Mouse (Mus musculus) layer of hippocampus, postnatal 10 days (tissue): ENCODE measurements around the gene Atp1a2. TPM values are rescaled to one million over a fixed set of nuclear protein-coding genes. Genes with fewer than 3 reads are reported as not detected.
A peak's percentile ranks its signal among the peaks of the same experiment; 100 is the strongest.
"Not testable (repeated sequence)": the region's sequence is repeated elsewhere in the genome, so short reads cannot be mapped to it uniquely, and the experiment has no call there.

Source experiments
- DNase-seq, 2 experiments: peaks; one replicate each; pipeline ENCODE4 v3.0.0; 2021; ENCODE audit warnings: low spot score in 2 of 2
- total RNA-seq, 2 experiments: library from RNA; stranded (reverse); gene quantifications; 2 replicates each; pipeline ENCODE4 v1.2.3; 2021

The Atp1a2 gene
- total RNA-seq, 2 experiments from 2014 or later, result 472 TPM

DNA sequence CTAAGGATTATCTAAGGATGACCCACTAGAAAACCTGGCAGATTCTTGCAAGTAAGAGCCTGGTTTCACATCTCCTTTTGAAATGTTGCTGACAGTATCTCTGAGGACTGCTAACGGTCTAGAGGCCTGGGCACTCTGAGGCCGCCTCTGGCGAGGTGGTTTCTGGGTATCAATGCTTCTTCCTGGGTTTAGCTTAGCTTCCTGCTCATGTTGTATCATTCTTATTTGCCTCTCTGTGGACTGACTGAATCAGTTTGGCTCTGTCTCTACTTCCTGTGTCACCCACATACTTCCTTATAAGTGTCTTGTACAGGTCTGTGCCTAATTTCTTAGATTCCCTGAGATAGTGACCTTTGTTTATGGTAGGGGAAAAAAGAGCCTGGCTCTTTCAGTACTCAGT, 20.7 kb downstream of the Atp1a2 start:
- DNase-seq, result peak in 1 of 2 experiments; percentile 11

DNA sequence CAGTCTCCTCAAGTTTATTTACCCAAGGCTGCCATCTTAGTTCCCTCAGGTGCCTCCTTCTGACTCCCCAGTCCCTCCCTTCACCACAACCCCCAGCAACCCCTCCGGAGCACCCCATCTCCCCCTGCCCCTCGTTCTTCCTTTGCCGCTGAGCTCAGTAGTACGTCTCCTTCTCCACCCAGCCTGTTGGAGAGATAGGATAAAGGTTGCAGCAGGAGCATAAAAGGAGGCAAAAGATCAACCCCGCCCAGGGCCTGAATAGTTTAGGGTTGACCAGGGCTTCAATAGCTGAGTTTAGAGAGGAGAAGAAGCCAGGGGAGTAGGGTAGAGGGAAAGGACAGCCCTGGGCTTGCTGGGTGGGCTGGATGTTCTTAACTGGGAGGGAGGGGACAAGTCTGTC, 23.3 kb downstream of the Atp1a2 start:
- DNase-seq, result no peak

DNA sequence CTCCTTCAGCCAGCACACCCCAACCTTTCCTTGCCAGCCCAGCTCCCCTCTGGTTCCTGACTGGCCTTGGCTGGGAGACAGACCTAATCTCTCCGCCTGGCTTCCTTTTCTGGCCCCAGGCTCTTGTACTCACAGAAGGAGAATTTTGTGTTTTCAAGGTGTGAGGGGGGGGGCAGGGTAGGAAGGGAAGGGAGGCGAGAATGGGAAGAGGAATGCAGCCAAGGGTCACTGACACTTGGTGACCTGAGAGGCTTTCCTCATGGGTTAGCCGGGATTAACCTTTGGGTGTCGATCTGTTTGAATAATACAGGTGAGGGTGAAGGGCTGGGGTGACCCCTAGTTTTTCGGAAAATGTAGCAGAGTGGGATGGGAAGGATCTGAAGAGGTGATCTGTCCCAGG, 23.7 kb downstream of the Atp1a2 start:
- no peak for DNase-seq

DNA sequence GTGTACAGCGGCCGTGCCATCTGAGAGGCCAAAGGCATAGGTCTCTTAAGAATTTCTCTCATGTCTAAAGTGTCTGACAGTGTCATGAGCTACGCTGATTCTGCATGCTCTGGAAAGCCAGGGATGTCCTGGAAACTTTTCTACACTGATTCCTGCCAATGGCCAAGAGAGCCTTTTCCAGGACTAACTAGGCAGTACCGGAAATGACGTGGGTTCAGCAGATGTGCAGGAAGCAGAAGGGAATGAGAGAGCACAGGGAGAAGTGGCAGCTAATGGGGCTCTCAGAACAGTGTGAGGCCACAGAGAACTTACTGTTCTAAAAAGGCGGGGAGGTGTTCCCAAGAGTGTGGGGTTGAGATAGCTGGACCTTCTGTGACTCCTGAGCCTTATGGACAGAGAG, 24.5 kb downstream of the Atp1a2 start:
- no peak for DNase-seq

DNA sequence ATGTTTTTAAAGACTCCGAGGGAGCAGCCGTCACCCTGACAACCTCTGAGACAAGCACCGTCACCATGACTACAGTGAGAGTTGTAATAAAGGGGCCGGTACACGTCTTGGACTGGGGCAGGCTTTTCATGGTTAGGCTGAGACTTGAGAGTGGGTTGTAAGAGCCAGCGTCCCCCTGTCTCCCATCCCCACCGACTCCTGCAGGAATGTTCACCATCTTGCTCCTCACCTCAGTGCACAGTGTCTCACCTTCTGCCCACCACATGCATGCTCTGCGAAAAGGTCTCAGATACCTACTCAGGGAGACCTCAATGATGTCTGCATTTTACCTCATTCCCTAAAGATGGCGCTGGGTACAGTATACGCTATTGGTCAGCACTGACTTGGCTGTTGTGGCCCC, 26.1 kb downstream of the Atp1a2 start:
- peak in 1 of 2 experiments; percentile 48 for DNase-seq

DNA sequence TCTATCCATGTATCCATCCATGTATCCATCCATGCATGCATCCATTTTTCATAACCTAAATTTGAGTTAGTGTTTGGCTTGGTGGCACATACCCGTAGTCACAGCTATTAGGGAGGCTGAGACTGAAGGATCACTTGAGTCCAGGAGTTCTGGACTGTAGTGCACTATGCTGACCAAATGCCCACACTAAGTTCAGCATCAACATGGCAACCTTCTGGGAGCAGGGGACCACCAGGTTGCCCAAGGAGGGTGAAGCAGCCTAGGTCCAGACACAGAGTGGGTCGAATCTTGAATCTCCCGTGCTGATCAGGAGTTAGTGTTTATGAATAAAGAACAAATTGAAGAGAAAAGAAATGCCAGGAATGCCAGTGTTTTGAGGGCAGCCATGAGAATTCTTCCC, 26.7 kb downstream of the Atp1a2 start:
- DNase-seq, result no peak

DNA sequence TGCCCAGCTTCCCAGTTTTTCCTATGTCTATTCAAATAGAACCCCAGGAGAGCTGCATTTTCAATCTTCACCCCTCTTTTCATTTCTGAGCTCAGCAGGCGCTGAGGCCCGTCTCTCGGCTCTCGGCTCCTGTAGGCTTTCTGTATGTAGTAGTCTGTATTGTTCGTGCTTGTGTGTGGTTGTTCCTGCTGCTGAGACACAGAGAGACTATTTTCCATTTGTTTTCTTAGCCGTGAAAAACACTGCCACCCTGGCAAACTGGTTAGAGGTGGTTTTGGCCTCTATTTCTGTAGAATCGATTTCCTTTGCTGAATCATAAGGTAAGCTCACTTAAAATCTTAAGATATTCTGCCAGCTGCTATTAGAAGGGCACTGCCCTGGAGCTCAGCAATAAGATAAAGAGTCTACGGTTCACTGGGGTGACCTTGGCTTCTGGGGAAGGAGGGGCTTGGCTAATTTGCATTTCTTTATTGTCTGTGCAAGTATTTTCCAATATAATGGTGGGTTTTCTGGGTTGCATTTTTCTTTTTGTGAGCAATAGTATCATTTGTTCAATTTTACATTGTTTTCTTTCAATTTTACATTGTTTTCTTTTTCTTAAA, 36.3 kb downstream of the Atp1a2 start, which contains the start of gene Igsf8:
Gene Igsf8 (plus strand): TSS at position 165 of the 602 bp plus-strand sequence.
- no peak for DNase-seq

DNA sequence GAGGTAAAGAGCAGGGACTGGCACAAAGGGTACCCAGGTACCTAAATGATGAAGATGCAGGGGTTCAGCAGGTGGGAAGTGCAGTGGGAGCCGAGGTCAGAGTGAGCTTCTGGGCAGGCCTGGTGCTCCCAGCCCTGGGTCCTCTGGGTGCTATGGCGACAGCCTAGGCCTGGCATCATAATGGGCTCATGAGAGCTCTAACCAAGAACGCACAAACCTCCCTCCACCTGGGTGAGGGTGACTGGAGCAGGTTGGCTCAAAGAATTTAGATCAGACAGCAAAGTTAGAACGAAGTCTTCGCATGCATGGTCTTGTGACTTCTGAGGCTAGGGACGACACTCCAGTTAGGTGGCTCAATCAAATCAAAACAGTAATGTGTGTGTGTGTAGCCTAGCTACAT, 39.5 kb downstream of the Atp1a2 start, which contains the start of gene Atp1a4:
Gene Atp1a4 (minus strand): TSS at position 101 of the 400 bp plus-strand sequence.
- DNase-seq, result no peak

DNA sequence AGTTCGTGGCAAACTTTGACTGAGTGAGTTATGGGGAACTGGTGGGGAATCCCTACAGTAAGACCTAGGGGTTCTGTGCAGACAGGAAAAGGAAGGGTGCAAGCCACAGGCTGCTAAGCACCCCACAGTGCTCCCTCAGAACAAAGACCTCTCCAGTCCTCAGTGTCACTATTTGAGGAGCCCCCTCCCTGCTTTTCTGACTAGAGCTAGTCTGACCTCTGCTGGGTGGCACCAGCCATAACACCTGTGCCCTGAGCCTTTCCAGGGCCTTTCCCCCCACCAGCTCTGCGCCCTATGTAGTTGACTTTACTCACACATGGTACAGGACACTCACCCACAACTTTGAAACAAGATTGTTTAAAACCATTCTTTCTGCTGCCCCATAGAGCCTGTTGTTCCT, 50.2 kb downstream of the Atp1a2 start:
- DNase-seq, result peak; percentile 44 to 52

DNA sequence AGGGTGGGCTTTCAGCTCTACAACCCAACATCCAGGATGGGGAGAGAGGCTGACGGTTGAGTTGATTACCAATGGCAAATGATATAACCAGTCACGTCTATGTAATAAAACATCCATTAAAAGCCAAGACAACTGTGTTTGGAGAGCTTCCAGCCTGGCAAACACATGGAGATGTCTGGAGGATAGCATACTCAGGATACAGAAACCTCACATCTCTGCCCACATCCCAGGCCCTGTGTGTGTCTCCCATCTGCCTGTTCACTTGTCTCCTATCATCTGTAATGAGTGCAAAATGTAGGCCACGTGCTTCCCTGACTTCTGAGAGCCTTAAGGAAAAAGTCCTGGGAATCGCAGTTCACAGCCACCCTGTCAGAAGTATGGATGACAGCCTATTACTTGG, 50.6 kb downstream of the Atp1a2 start:
- DNase-seq, result peak in 1 of 2 experiments; percentile 18

DNA sequence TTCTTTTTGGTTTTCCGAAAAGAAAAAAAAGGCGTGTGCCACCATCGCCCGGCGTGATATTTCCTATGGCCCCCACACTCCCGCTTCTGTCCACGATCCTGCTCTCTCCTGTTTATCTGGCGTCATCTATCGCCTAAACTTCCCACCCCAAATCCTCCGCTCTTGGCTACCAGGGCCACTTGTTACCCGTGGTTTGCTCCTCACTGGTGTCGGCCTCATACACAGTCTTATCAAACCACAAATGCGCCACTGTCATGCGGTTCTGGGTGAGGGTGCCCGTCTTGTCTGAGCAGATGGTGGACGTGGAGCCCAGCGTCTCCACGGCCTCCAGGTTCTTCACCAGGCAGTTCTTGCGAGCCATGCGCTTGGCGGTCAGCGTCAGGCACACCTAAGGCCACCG, 53.2 kb downstream of the Atp1a2 start:
- DNase-seq, result not testable (repeated sequence)

DNA sequence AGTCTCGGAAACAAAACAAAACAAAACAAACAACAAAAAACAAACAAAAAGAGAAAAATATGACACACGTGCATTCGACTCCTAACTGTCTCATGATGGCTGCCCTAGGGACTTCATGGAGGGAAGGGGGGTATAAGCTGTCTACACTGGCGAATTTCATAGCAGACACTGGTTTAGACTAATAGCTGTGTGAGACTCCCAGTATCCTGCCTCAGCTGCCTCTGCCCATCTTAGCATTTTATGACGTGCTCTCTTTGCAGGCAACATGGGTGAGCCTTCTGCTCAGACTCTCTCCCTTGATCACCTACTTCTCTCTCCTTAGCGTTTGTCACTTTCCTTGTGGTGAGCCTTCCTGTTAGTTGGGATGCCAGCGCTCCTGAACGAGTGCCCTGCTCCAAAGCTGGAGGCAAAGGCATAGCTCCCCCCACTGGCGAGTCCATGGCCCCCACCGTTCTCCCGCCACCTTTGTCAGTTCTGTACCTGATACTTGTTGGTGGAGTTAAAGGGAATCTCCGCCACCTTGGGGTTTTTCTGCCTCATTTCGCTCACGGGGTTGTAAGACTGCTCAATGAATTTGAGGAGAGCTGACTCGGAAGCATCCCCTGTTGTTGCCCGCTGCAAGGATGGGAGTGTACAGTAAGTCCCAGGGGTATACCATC, 54.2 kb downstream of the Atp1a2 start:
- peak in 1 of 2 experiments; percentile 33 for DNase-seq

DNA sequence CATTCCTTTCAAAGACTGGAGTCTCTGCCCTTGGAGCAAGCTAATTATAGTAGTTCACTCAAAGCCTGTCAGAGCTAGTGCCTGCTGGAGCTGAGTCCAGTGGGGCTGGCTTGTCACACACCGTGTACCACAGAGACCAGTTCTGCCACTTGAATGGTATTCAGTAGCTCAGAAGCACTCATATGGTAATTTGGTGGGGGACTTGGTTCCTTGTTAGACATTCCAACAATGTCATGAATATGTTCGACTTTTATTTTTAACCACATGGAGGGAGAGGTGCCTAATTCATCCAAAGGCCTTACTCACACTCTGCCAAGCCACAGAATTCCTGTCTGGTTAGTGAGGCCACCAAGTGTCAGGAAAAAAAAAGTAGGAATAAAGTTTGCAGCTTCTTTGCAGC, 55.5 kb downstream of the Atp1a2 start:
- DNase-seq, result peak in 1 of 2 experiments; percentile 29

DNA sequence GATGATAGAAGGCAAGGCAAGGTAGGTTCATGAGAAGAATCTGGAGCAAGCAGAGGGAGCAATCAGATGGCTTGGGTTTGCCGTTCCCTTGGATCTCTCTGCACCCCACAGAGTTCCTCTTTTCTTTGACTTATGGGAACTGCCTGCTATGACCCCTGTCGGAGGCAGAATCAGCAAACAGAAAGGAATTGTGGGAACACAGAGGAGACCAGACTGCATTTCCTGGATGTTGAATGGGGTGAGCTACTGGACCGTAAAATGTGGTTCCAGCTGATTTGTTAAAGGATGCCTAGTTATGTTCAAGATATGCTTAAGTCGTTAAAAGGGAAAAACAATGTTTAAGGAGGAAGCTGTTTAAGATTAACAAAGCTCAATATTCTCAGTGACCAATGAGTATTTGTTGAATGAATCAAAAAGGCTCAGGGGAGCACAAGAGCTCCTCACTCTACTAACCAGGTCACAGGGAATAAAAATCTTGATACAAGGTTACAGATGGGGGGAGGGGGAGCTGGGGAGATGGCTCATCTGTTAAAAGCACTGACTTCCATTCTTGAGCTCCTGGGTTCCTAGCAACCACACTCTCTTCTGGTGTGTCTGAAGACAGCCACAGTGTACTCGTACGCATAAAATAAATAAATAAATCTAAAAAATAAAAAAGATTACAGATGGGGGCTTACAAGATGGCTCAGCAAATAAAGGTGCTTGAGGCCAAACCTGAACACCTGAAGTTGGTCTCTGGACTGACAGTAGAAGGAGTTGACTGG, 56.7 kb downstream of the Atp1a2 start:
- DNase-seq, result no peak

DNA sequence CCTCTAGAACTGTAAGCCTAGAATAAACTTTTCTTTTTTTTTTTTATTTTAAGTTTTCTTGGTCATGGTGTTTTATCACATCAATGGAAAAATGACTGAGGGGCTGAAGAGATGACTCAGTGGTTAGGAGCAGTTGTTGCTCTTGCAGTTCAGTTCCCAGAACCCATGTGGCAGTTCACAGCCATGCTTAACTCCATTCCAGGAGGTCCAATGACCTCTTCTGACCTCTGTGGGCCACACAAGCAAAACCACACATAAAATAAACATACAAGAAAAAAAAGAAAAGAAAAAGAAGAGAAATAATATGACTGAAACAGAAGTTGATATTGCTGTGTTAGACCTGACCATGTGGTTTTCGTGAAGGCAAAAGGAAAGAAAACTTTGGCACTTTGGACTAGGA, 68.6 kb downstream of the Atp1a2 start:
- DNase-seq, result no peak

DNA sequence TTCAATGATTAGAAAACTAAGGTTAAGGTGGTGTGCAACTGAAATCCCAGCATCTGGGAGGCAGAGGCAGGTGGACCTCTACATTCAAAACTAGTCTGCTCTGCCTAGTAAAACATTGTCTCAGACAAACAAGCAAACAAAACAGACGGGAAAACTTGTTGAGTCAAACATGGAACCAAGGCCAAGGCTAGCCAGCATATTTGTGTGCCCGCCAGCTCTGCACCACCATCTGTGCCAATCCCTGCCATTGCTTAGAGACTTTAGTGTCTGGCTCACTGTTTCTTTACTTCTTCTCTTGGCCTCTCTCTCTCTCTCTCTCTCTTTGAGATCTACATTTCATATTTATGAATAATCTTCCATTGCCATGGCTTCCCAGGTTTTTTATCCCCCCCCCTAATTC, 69.7 kb downstream of the Atp1a2 start:
- DNase-seq, result no peak

Other genes starting within 250 kb of the Atp1a2 start
- 1 to 10 TPM; 1.8 TPM for gene Nhlh1, start 240.5 kb downstream of the Atp1a2 start, total RNA-seq
- 100 to 1,000 TPM; 165 TPM for gene Copa, start 215.5 kb downstream of the Atp1a2 start, total RNA-seq
- gene Ncstn, start 215.3 kb downstream of the Atp1a2 start, total RNA-seq, result 10 to 100 TPM; 72.0 to 79.4 TPM
- 100 to 1,000 TPM; 105 to 106 TPM for gene Pex19, start 171.3 kb downstream of the Atp1a2 start, total RNA-seq
- gene Dcaf8, start 150.0 kb downstream of the Atp1a2 start, total RNA-seq, result 10 to 100 TPM; 85.4 to 90.5 TPM
- gene Pea15a, start 91.3 kb downstream of the Atp1a2 start, total RNA-seq, result 100 to 1,000 TPM; 351 to 392 TPM
- gene Casq1, start 78.2 kb downstream of the Atp1a2 start, total RNA-seq, result 1 to 10 TPM; 1.2 to 1.6 TPM
- gene Atp1a4, start 39.6 kb downstream of the Atp1a2 start, total RNA-seq, result not detected
- gene Igsf8, start 36.4 kb downstream of the Atp1a2 start, total RNA-seq, result 100 to 1,000 TPM; 178 to 204 TPM
- gene Kcnj9, start 31.3 kb upstream of the Atp1a2 start, total RNA-seq, result 10 to 100 TPM; 38.4 to 46.7 TPM
- 10 to 100 TPM; 70.7 to 73.5 TPM for gene Kcnj10, start 43.1 kb upstream of the Atp1a2 start, total RNA-seq
- 10 to 100 TPM; 10.2 to 10.8 TPM for gene Pigm, start 78.5 kb upstream of the Atp1a2 start, total RNA-seq
- 1 to 10 TPM in 1 of 2 experiments, under 1 TPM in 1; 0.64 to 1.1 TPM for gene Slamf9, start 177.3 kb upstream of the Atp1a2 start, total RNA-seq
- 10 to 100 TPM; 13.9 to 15.5 TPM for gene Igsf9, start 183.7 kb upstream of the Atp1a2 start, total RNA-seq
- gene Tagln2, start 202.0 kb upstream of the Atp1a2 start, total RNA-seq, result 10 to 100 TPM; 20.7 to 21.4 TPM
- gene Cfap45, start 222.7 kb upstream of the Atp1a2 start, total RNA-seq, result 1 to 10 TPM; 3.3 to 4.9 TPM